Mouse (Mus musculus) layer of hippocampus, adult 6 months (tissue): Measurements from ENCODE around the gene Spns3. TPM values are rescaled to one million over a fixed set of nuclear protein-coding genes. Genes with fewer than 3 reads are reported as not detected.

Experiments
- long read RNA-seq, 2 experiments: library from polyadenylated mRNA; unstranded; transcript quantifications; one replicate each; pipeline ENCODE4 v2.0.0; 2019 to 2020
- polyA plus RNA-seq: library from polyadenylated mRNA; unstranded; fragments of <200 nt; fragmentation: Nextera tagmentation; gene quantifications from 2 replicates; pipeline ENCODE4 v1.2.3, GENCODE M21; 2021

Spns3 gene
- 0.24 and 0.30 TPM in 2 replicates for polyA plus RNA-seq
- long read RNA-seq, experiment 1, result 0 reads
- long read RNA-seq, experiment 2, partial matches to known transcripts, result 0 of 1 reads
- long read RNA-seq, experiment 2, other reads (novel, unspliced or antisense), result 0 of 1 reads

GRCm38 (mm10) chr11:72550134-72550988 is at the start of gene Spns3:
Gene Spns3 (minus strand): TSS chr11:72550506.

GRCm38 (mm10) chr11:72489881-72490301 is 60.4 kb downstream of the Spns3 start, which contains the start of gene Spns2:
Gene Spns2 (minus strand): TSS chr11:72489904.

Other genes with a start within 250 kb of the Spns3 start
- 10.8 and 14.8 TPM in 2 replicates for gene Xaf1, start 248.9 kb downstream of the Spns3 start, polyA plus RNA-seq
- gene Fbxo39, start 236.1 kb downstream of the Spns3 start, polyA plus RNA-seq, result not detected in 2 replicates
- 6.6 and 11.4 TPM in 2 replicates for gene Tekt1, start 188.1 kb downstream of the Spns3 start, polyA plus RNA-seq
- gene Smtnl2, start 138.8 kb downstream of the Spns3 start, polyA plus RNA-seq, result 0.80 and 1.1 TPM in 2 replicates
- gene Ggt6, start 115.0 kb downstream of the Spns3 start, polyA plus RNA-seq, result 0.16 and 0.21 TPM in 2 replicates
- 9.0 and 9.3 TPM in 2 replicates for gene Mybbp1a, start 109.2 kb downstream of the Spns3 start, polyA plus RNA-seq
- 5.6 and 5.7 TPM in 2 replicates for gene Spns2, start 60.6 kb downstream of the Spns3 start, polyA plus RNA-seq
- 17.5 and 18.2 TPM in 2 replicates for gene Ube2g1, start 56.8 kb upstream of the Spns3 start, polyA plus RNA-seq
- gene Ankfy1, start 139.5 kb upstream of the Spns3 start, polyA plus RNA-seq, result 11.3 and 11.8 TPM in 2 replicates
- 20.1 and 22.5 TPM in 2 replicates for gene Cyb5d2, start 245.6 kb upstream of the Spns3 start, polyA plus RNA-seq
- gene Zzef1, start 245.7 kb upstream of the Spns3 start, polyA plus RNA-seq, result 5.8 and 5.9 TPM in 2 replicates